Mouse (Mus musculus): Measurements from ENCODE around the gene March6.

- TF ChIP-seq POLR2A (IDR thresholded peaks at IDR 0.05; ENCODE audit: low read depth, low read length) (no peak), CTCF (conservative IDR thresholded peaks at IDR 0.05; ENCODE audit: insufficient read depth, insufficient read length, low read depth, low read length) (no peak)
These were observed 34.9 kb upstream of the March6 start for GRCm38 (mm10) chr15:31565786-31566185.

Measured in kidney, adult 2 months (tissue).